Mouse (Mus musculus) bone marrow macrophage, adult 2 months (primary cell): ENCODE measurements around the gene Kcnk10.

ENCODE experiments used
- CTCF ChIP-seq: IDR thresholded peaks from 2 replicates; pipeline ENCODE4 v1.5.1; 2012; ENCODE audit warnings: low read depth, mild to moderate bottlenecking, low read length, moderate library complexity
- POLR2A ChIP-seq: IDR thresholded peaks from 2 replicates; pipeline ENCODE4 v1.6.1; 2012; ENCODE audit warnings: mild to moderate bottlenecking, low read depth, low read length, borderline replicate concordance

GRCm38 (mm10) chr12:98591016-98591415 is 12.9 kb upstream of the Kcnk10 start:
- TF ChIP-seq CTCF (no peak), POLR2A (no peak)
